Mouse (Mus musculus) embryonic fibroblast, embryonic 13.5 days (primary cell): ENCODE results near the gene Snx6. TPM values are rescaled to one million over a fixed set of nuclear protein-coding genes. Genes with fewer than 3 reads are reported as not detected.
A peak's percentile ranks its signal among the peaks of the same experiment; 100 is the strongest.

Source experiments
- H3K27ac ChIP-seq: 2 replicates; pipeline ENCODE4 v1.5.1; 2012; ENCODE audit warnings: low read length, control low read depth, inconsistent platforms; ENCODE audit not compliant: insufficient read depth
- H3K4me1 ChIP-seq: 2 replicates; pipeline ENCODE4 v1.6.1; 2011; ENCODE audit warnings: low read length; ENCODE audit not compliant: control insufficient read depth, insufficient read depth
- H3K4me3 ChIP-seq: 2 replicates; pipeline ENCODE4 v1.5.1; 2011; ENCODE audit warnings: mild to moderate bottlenecking, control low read depth, low read length; ENCODE audit not compliant: insufficient read depth
- CTCF ChIP-seq: IDR thresholded peaks from 2 replicates; pipeline ENCODE4 v1.5.1; 2011; ENCODE audit warnings: mild to moderate bottlenecking, control low read depth, low read length, moderate library complexity, borderline replicate concordance; ENCODE audit not compliant: insufficient read depth
- POLR2A ChIP-seq: IDR thresholded peaks from 2 replicates; pipeline ENCODE4 v1.6.1; 2011; ENCODE audit warnings: low read depth, mild to moderate bottlenecking, control low read depth, low read length, moderate library complexity
- polyA plus RNA-seq: library from polyadenylated mRNA; stranded (reverse); fragments of >200 nt; gene quantifications from 2 replicates; pipeline ENCODE4 v1.2.4, GENCODE M21; 2011; ENCODE audit warnings: low read depth; ENCODE audit not compliant: missing spikeins, insufficient read length

Snx6 gene
- polyA plus RNA-seq, 1 experiment = 105 TPM

- Histone ChIP-seq H3K4me1 (no peaks in the 10 kb centered on the region), H3K4me3 (no peak overlapping the region), H3K27ac (no peak overlapping the region)
- TF ChIP-seq POLR2A = no peak
- TF ChIP-seq CTCF = no peak
These were observed 96.1 kb downstream of the Snx6 start for GRCm38 (mm10) chr12:54699394-54699793.

GRCm38 (mm10) chr12:54697791-54698250 is 97.7 kb downstream of the Snx6 start:
- Histone ChIP-seq H3K4me1 (peaks cover 2% of the 10 kb centered on the region), H3K27ac (no peak overlapping the region), H3K4me3 (no peak overlapping the region)
- TF ChIP-seq POLR2A (peak; percentile 77; the same call in 1 of the 2 replicates), CTCF (no peak)

GRCm38 (mm10) chr12:54697003-54697597 is 98.4 kb downstream of the Snx6 start:
- peaks cover 2% of the 10 kb centered on the region for H3K4me1 ChIP-seq
- TF ChIP-seq CTCF = no peak
- TF ChIP-seq POLR2A = peak; percentile 90
- no peak overlapping the region for H3K4me3 ChIP-seq
- H3K27ac ChIP-seq = no peak overlapping the region

Other genes with a start within 250 kb of the Snx6 start
- 59.2 and 68.0 TPM in 2 replicates for gene Sptssa, start 139.1 kb downstream of the Snx6 start, polyA plus RNA-seq
- 43.6 and 53.1 TPM in 2 replicates for gene Eapp, start 99.8 kb downstream of the Snx6 start, polyA plus RNA-seq
- gene Cfl2, start 67.2 kb upstream of the Snx6 start, polyA plus RNA-seq = 218 and 247 TPM in 2 replicates
- gene Gm20403, start 190.8 kb upstream of the Snx6 start, polyA plus RNA-seq = not detected in 2 replicates
- gene Baz1a, start 218.6 kb upstream of the Snx6 start, polyA plus RNA-seq = 35.3 and 36.7 TPM in 2 replicates